Mouse (Mus musculus) liver, embryonic 11.5 days (tissue): Measurements from ENCODE around the gene Plk5. TPM values are rescaled to one million over a fixed set of nuclear protein-coding genes. Genes with fewer than 3 reads are reported as not detected.

ENCODE experiments used
- ATAC-seq: fragments of 200-750 bp; cut with Nextera tagmentation; replicated peaks from 2 replicates; pipeline ENCODE4 v1.8.0; 2017; ENCODE audit warnings: moderate number of reproducible peaks, mild to moderate bottlenecking, moderate TSS enrichment, moderate library complexity; ENCODE audit not compliant: low FRiP score
- DNase-seq: peaks from one replicate; pipeline ENCODE4 v3.0.0-alpha.2; 2017; ENCODE audit warnings: low spot score
- H3K27ac ChIP-seq: fragments of 300-500 bp; sonication (generic); 2 replicates; pipeline ENCODE4 v1.5.1; 2014; ENCODE audit warnings: mild to moderate bottlenecking, low read depth, low read length, control low read depth
- H3K27me3 ChIP-seq: fragments of 300-500 bp; sonication (generic); replicated peaks from 2 replicates; pipeline ENCODE4 v1.6.1; 2014; ENCODE audit warnings: low read length, mixed read lengths; ENCODE audit not compliant: control insufficient read depth, insufficient read depth
- H3K36me3 ChIP-seq: fragments of 300-500 bp; sonication (generic); 2 replicates; pipeline ENCODE4 v1.6.1; 2014; ENCODE audit warnings: mild to moderate bottlenecking, low read length, moderate library complexity, mixed read lengths; ENCODE audit not compliant: control insufficient read depth, insufficient read depth
- H3K4me1 ChIP-seq: fragments of 300-500 bp; sonication (generic); replicated peaks from 2 replicates; pipeline ENCODE4 v1.6.1; 2014; ENCODE audit warnings: low read length, mixed read lengths; ENCODE audit not compliant: control insufficient read depth, insufficient read depth
- H3K4me2 ChIP-seq: fragments of 300-500 bp; sonication (generic); 2 replicates; pipeline ENCODE4 v1.6.1; 2014; ENCODE audit warnings: mild to moderate bottlenecking, control low read depth, moderate library complexity
- H3K4me3 ChIP-seq: fragments of 300-500 bp; sonication (generic); 2 replicates; pipeline ENCODE4 v1.5.1; 2014; ENCODE audit warnings: low read depth, low read length, control low read depth
- H3K9ac ChIP-seq: fragments of 300-500 bp; sonication (generic); 2 replicates; pipeline ENCODE4 v1.6.1; 2014; ENCODE audit warnings: low read depth, low read length, control low read depth
- H3K9me3 ChIP-seq: fragments of 300-500 bp; sonication (generic); 2 replicates; pipeline ENCODE4 v1.6.1; 2016; ENCODE audit warnings: low read length, inconsistent platforms, mixed read lengths; ENCODE audit not compliant: control insufficient read depth
- WGBS: fragments of 180-500 bp; shearing (Covaris S2); extraction: QIAGEN DNeasy Blood & Tissue Kit; methylation state at CpG from one replicate; pipeline ENCODE4 v1.1.7; 2014; 5-methylcytosine and 5-hydroxymethylcytosine counted together
- polyA plus RNA-seq: library from polyadenylated mRNA; unstranded; fragments of >200 nt; fragmentation: Nextera tagmentation; extraction: Ambion mirVana; gene quantifications from 2 replicates; pipeline ENCODE4 v1.2.1, GENCODE M21; 2014

Plk5 gene
- polyA plus RNA-seq, 1 experiment from 2014 or later = 0.25 TPM

GRCm38 (mm10) chr10:80385310-80385709, 29.1 kb downstream of the Plk5 start:
- H3K4me1 ChIP-seq = peaks cover 43% of the 10 kb centered on the region
- ATAC-seq (no peak), DNase-seq (no peak)
- peaks cover 19% of the 10 kb centered on the region for H3K36me3 ChIP-seq
- peak overlapping the region; percentile 88 for H3K4me3 ChIP-seq
- peak overlapping the region; percentile 2; the same call in 1 of the 2 replicates for H3K27ac ChIP-seq
- H3K9ac ChIP-seq = peak overlapping the region; percentile 86; the same call in 1 of the 2 replicates
- 41% methylated on average over 7 of the region's 7 CpGs for WGBS
- H3K4me2 ChIP-seq = peak overlapping the region; percentile 95
- H3K9me3 ChIP-seq = no peaks in the 10 kb centered on the region
- no peaks in the 10 kb centered on the region for H3K27me3 ChIP-seq

GRCm38 (mm10) chr10:80385811-80386734, 29.8 kb downstream of the Plk5 start:
- no peaks in the 10 kb centered on the region for H3K9me3 ChIP-seq
- H3K4me2 ChIP-seq = peak overlapping the region; percentile 95
- H3K4me3 ChIP-seq = peak overlapping the region; percentile 88
- H3K4me1 ChIP-seq = peaks cover 43% of the 10 kb centered on the region
- H3K9ac ChIP-seq = peak overlapping the region; percentile 86
- whole genome bisulfite sequencing = 8% methylated on average over 34 of the region's 34 CpGs
- peaks cover 20% of the 10 kb centered on the region for H3K36me3 ChIP-seq
- DNase-seq = no peak
- ATAC-seq = no peak
- H3K27me3 ChIP-seq = no peaks in the 10 kb centered on the region
- H3K27ac ChIP-seq = peak overlapping the region; percentile 8

GRCm38 (mm10) chr10:80386735-80387471, 30.6 kb downstream of the Plk5 start:
- Histone ChIP-seq H3K27me3 (no peaks in the 10 kb centered on the region), H3K9me3 (no peaks in the 10 kb centered on the region), H3K27ac (peak overlapping the region; percentile 60), H3K9ac (peak overlapping the region; percentile 86), H3K36me3 (peaks cover 19% of the 10 kb centered on the region), H3K4me1 (peaks cover 43% of the 10 kb centered on the region), H3K4me2 (peak overlapping the region; percentile 95), H3K4me3 (peak overlapping the region; percentile 88)
- 1% methylated on average over 72 of the region's 94 CpGs for WGBS
- DNase-seq (no peak), ATAC-seq (no peak)

- H3K36me3 ChIP-seq = peaks cover 19% of the 10 kb centered on the region
- peak within 1 kb of the TSS; percentile 60 for H3K27ac ChIP-seq
- H3K4me1 ChIP-seq = peaks cover 43% of the 10 kb centered on the region
- H3K4me2 ChIP-seq = peak within 1 kb of the TSS; percentile 95
- WGBS = 0% methylated on average over 11 of the region's 61 CpGs
- peak within 1 kb of the TSS; percentile 86 for H3K9ac ChIP-seq
- H3K27me3 ChIP-seq = no peaks in the 10 kb centered on the region
- H3K4me3 ChIP-seq = peak within 1 kb of the TSS; percentile 88
- DNase-seq = peak; percentile 88
- ATAC-seq = peak; percentile 58; the same call in 1 of the 2 replicates
- no peaks in the 10 kb centered on the region for H3K9me3 ChIP-seq
These were observed 31.3 kb downstream of the Plk5 start, which contains the start of gene Mex3d for GRCm38 (mm10) chr10:80387522-80387959. Gene Mex3d (minus strand): TSS chr10:80387659.

- H3K36me3 ChIP-seq = peaks cover 31% of the 10 kb centered on the region
- H3K27ac ChIP-seq = peak overlapping the region; percentile 23; the same call in 1 of the 2 replicates
- 20% methylated on average over 2 of the region's 2 CpGs for WGBS
- no peaks in the 10 kb centered on the region for H3K27me3 ChIP-seq
- peak overlapping the region; percentile 86 for H3K9ac ChIP-seq
- no peaks in the 10 kb centered on the region for H3K9me3 ChIP-seq
- DNase-seq = no peak
- H3K4me3 ChIP-seq = no peak overlapping the region
- ATAC-seq = no peak
- peaks cover 43% of the 10 kb centered on the region for H3K4me1 ChIP-seq
- H3K4me2 ChIP-seq = peak overlapping the region; percentile 95
These were observed 32.5 kb downstream of the Plk5 start for GRCm38 (mm10) chr10:80388731-80389130.

GRCm38 (mm10) chr10:80389185-80389708, 33.0 kb downstream of the Plk5 start:
- DNase-seq (no peak), ATAC-seq (no peak)
- Histone ChIP-seq H3K27ac (peak overlapping the region; percentile 23), H3K4me2 (no peak overlapping the region), H3K4me1 (peaks cover 38% of the 10 kb centered on the region), H3K9me3 (no peaks in the 10 kb centered on the region), H3K27me3 (no peaks in the 10 kb centered on the region), H3K4me3 (no peak overlapping the region), H3K36me3 (peaks cover 36% of the 10 kb centered on the region), H3K9ac (no peak overlapping the region)
- WGBS = 67% methylated on average over 4 of the region's 4 CpGs

- H3K27ac ChIP-seq = no peak overlapping the region
- peaks cover 23% of the 10 kb centered on the region for H3K4me1 ChIP-seq
- H3K27me3 ChIP-seq = no peaks in the 10 kb centered on the region
- H3K9me3 ChIP-seq = no peaks in the 10 kb centered on the region
- DNase-seq = no peak
- no peak overlapping the region for H3K4me2 ChIP-seq
- H3K9ac ChIP-seq = no peak overlapping the region
- ATAC-seq = no peak
- WGBS = 87% methylated on average over 9 of the region's 9 CpGs
- no peak overlapping the region for H3K4me3 ChIP-seq
- peaks cover 50% of the 10 kb centered on the region for H3K36me3 ChIP-seq
These were observed 34.4 kb downstream of the Plk5 start for GRCm38 (mm10) chr10:80390697-80391096.

- H3K36me3 ChIP-seq = peaks cover 51% of the 10 kb centered on the region
- 92% methylated on average over 5 of the region's 5 CpGs for WGBS
- no peak overlapping the region for H3K4me2 ChIP-seq
- H3K27ac ChIP-seq = no peak overlapping the region
- H3K4me1 ChIP-seq = peaks cover 22% of the 10 kb centered on the region
- ATAC-seq (no peak), DNase-seq (no peak)
- H3K27me3 ChIP-seq = no peaks in the 10 kb centered on the region
- H3K4me3 ChIP-seq = no peak overlapping the region
- no peak overlapping the region for H3K9ac ChIP-seq
- H3K9me3 ChIP-seq = no peaks in the 10 kb centered on the region
These were observed 36.4 kb downstream of the Plk5 start for GRCm38 (mm10) chr10:80392687-80393086.
